Mouse (Mus musculus) kidney, adult 2 months (tissue): ENCODE measurements around the gene Prdx1.

ENCODE experiments used
- CTCF ChIP-seq: fragments of 200-500 bp; conservative IDR thresholded peaks from 2 replicates; pipeline ENCODE4 v1.5.1; 2011; ENCODE audit warnings: low read depth, mild to moderate bottlenecking, control low read depth, low read length, moderate library complexity, mixed read lengths; ENCODE audit not compliant: insufficient read depth, insufficient read length
- POLR2A ChIP-seq: fragments of 200-500 bp; IDR thresholded peaks from one replicate; pipeline ENCODE4 v1.6.1; 2011; ENCODE audit warnings: low read depth, low read length, control low read depth

DNA sequence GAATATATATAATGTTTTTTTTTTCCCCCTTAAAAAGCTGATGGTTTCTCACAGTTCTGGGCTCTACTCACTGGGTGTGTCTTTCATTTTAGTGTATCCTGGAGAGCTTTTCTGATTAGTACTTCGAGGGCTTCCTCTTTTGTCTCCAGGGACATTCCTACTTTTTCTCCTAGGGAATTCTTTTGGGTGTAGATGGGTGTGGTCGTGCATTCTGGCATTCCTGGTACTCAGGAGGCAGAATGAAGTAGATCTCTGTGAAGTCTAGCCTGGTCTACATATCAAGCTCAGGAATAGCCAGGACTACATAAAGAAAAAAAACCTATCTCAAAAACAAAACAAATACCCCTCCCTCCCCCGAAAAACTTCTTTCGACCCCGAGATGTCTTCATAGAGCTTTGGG is 40.1 kb downstream of the Prdx1 start:
- no peak for TF ChIP-seq CTCF
- no peak for TF ChIP-seq POLR2A
